Mouse (Mus musculus): ENCODE measurements around the gene Arhgef18.

- TF ChIP-seq CTCF (IDR thresholded peaks at IDR 0.05; ENCODE audit: low read depth) (peak; percentile 31), EP300 (optimal IDR thresholded peaks at IDR 0.05) (peak; percentile 75)
These were observed 32.4 kb downstream of the Arhgef18 start for GRCm38 (mm10) chr8:3425217-3425616.
